Mouse (Mus musculus): ENCODE results near the gene Gm3542. TPM values are rescaled to one million over a fixed set of nuclear protein-coding genes. Genes with fewer than 3 reads are reported as not detected.
"Not testable (repeated sequence)": the region's sequence is repeated elsewhere in the genome, so short reads cannot be mapped to it uniquely, and the experiment has no call there.

The Gm3542 gene
- not detected in 2 replicates for polyA plus RNA-seq (2012; rRNA removed)

- not testable (repeated sequence) for DNase-seq; H3K36me3 ChIP-seq (ENCODE audit: control insufficient read depth, insufficient read depth, low read length); H3K4me3 ChIP-seq (ENCODE audit: control insufficient read depth, insufficient read depth, low read length); H3K27me3 ChIP-seq (ENCODE audit: control insufficient read depth, insufficient read depth, low read length); H3K27ac ChIP-seq (ENCODE audit: control insufficient read depth, insufficient read depth, low read length); H3K4me1 ChIP-seq (replicated peaks; ENCODE audit: control insufficient read depth, insufficient read depth, low read length)
- WGBS, result no CpG with 5 or more reads among the region's 2 CpGs
Measured at GRCm38 (mm10) chr14:5334828-5335227, at the start of gene Gm3542. Gm3542 (minus strand) TSS chr14:5334928.

Other genes starting within 250 kb of the Gm3542 start
- gene Gm8279, start 203.4 kb downstream of the Gm3542 start, polyA plus RNA-seq (2012; rRNA removed), result 0.15 TPM in 1 of 2 replicates, not detected in the other
- not detected in 2 replicates for gene Gm3317, start 170.4 kb downstream of the Gm3542 start, polyA plus RNA-seq (2012; rRNA removed)
- not detected in 2 replicates for gene Gm8271, start 149.1 kb downstream of the Gm3542 start, polyA plus RNA-seq (2012; rRNA removed)
- not detected in 2 replicates for gene Gm3526, start 74.3 kb downstream of the Gm3542 start, polyA plus RNA-seq (2012; rRNA removed)
- gene Gm3500, start 54.1 kb upstream of the Gm3542 start, polyA plus RNA-seq (2012; rRNA removed), result not detected in 2 replicates
- 0.09 and 0.20 TPM in 2 replicates for gene Gm3194, start 120.5 kb upstream of the Gm3542 start, polyA plus RNA-seq (2012; rRNA removed)
- not detected in 2 replicates for gene Gm8246, start 142.9 kb upstream of the Gm3542 start, polyA plus RNA-seq (2012; rRNA removed)
- gene Gm3187, start 149.3 kb upstream of the Gm3542 start, polyA plus RNA-seq (2012; rRNA removed), result not detected in 2 replicates
- 0.14 and 0.24 TPM in 2 replicates for gene Gm3488, start 166.7 kb upstream of the Gm3542 start, polyA plus RNA-seq (2012; rRNA removed)
- gene Gm3532, start 203.6 kb upstream of the Gm3542 start, polyA plus RNA-seq (2012; rRNA removed), result not detected in 2 replicates